Mouse (Mus musculus) megakaryocyte, embryonic 14.5 days (primary cell): Measurements from ENCODE around the gene Rdh9. TPM values are rescaled to one million over a fixed set of nuclear protein-coding genes. Genes with fewer than 3 reads are reported as not detected.

Source experiments
- H3K27me3 ChIP-seq: replicated peaks from 2 replicates; pipeline ENCODE3; 2012; ENCODE audit warnings: inconsistent platforms
- H3K36me3 ChIP-seq: replicated peaks from 2 replicates; pipeline ENCODE3; 2012; ENCODE audit warnings: low read length, inconsistent platforms, mixed read lengths
- H3K4me1 ChIP-seq: 2 replicates; pipeline ENCODE4 v1.6.1; 2012; ENCODE audit warnings: inconsistent platforms
- H3K4me3 ChIP-seq: replicated peaks from 2 replicates; pipeline ENCODE3; 2012; ENCODE audit warnings: moderate library complexity, mild to moderate bottlenecking, inconsistent platforms
- H3K9me3 ChIP-seq: 2 replicates; pipeline ENCODE4 v1.6.1; 2012; ENCODE audit warnings: inconsistent platforms
- FLI1 ChIP-seq: IDR thresholded peaks from 2 replicates; pipeline ENCODE4 v1.6.1; 2012; ENCODE audit warnings: low read length, inconsistent platforms, mixed read lengths
- GATA1 ChIP-seq: IDR thresholded peaks from 3 replicates; pipeline ENCODE4 v1.6.1; 2012; ENCODE audit warnings: mixed read lengths, low read length, inconsistent platforms, borderline replicate concordance
- polyA plus RNA-seq: library from polyadenylated mRNA; stranded (reverse); fragments of >175 nt; gene quantifications from 2 replicates; pipeline ENCODE4 v1.2.3, GENCODE M21; 2012; ENCODE audit warnings: low replicate concordance; ENCODE audit not compliant: insufficient read depth

Rdh9 gene
- not detected in 2 replicates for polyA plus RNA-seq

GRCm38 (mm10) chr10:127776011-127776410 lies at the start of gene Rdh9:
TSS of gene Rdh9 (plus strand) at chr10:127776386.
- H3K4me1 ChIP-seq = no peaks in the 10 kb centered on the region
- H3K36me3 ChIP-seq = no peaks in the 10 kb centered on the region
- peaks cover 5% of the 10 kb centered on the region; the same call in 1 of the 2 replicates for H3K9me3 ChIP-seq
- peaks cover 7% of the 10 kb centered on the region for H3K27me3 ChIP-seq
- H3K4me3 ChIP-seq = no peak within 1 kb of the TSS
- no peak for TF ChIP-seq GATA1
- no peak for TF ChIP-seq FLI1

DNA sequence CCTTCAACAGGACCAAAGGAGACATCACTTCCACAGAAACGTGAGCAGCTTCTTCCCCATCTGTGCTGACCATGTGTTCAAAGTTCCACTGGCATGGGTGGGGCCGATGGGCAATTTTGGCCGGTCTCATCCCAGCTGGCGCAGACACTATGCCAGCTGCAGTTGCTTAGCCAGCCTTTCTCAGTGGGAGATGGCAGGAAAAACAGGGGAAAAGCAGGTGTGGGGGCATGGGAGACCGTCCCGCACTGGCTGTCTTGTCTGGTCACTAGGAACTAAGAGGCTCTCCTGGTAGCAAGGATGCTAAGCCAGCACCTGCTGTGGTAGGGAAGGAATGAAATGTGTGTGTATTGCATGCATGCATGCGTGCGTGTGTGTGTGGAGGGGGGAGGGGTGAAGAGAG lies 47.7 kb upstream of the Rdh9 start:
- H3K4me3 ChIP-seq = no peak overlapping the region
- peaks cover 87% of the 10 kb centered on the region for H3K27me3 ChIP-seq
- H3K4me1 ChIP-seq = peaks cover 8% of the 10 kb centered on the region; the same call in 1 of the 2 replicates
- H3K36me3 ChIP-seq = no peaks in the 10 kb centered on the region
- TF ChIP-seq GATA1 = no peak
- TF ChIP-seq FLI1 = no peak
- H3K9me3 ChIP-seq = no peaks in the 10 kb centered on the region

- H3K27me3 ChIP-seq = peaks cover 76% of the 10 kb centered on the region
- H3K4me1 ChIP-seq = peaks cover 24% of the 10 kb centered on the region; the same call in 1 of the 2 replicates
- no peak overlapping the region for H3K4me3 ChIP-seq
- TF ChIP-seq FLI1 = no peak
- TF ChIP-seq GATA1 = no peak
- H3K9me3 ChIP-seq = peaks cover 5% of the 10 kb centered on the region; the same call in 1 of the 2 replicates
- no peaks in the 10 kb centered on the region for H3K36me3 ChIP-seq
Observed at GRCm38 (mm10) chr10:127730285-127730932, 45.8 kb upstream of the Rdh9 start.

GRCm38 (mm10) chr10:127730933-127731310 lies 45.3 kb upstream of the Rdh9 start:
- no peak overlapping the region for H3K4me3 ChIP-seq
- peaks cover 24% of the 10 kb centered on the region; the same call in 1 of the 2 replicates for H3K4me1 ChIP-seq
- H3K9me3 ChIP-seq = peaks cover 6% of the 10 kb centered on the region; the same call in 1 of the 2 replicates
- peaks cover 70% of the 10 kb centered on the region for H3K27me3 ChIP-seq
- H3K36me3 ChIP-seq = no peaks in the 10 kb centered on the region
- no peak for TF ChIP-seq GATA1
- TF ChIP-seq FLI1 = no peak

DNA sequence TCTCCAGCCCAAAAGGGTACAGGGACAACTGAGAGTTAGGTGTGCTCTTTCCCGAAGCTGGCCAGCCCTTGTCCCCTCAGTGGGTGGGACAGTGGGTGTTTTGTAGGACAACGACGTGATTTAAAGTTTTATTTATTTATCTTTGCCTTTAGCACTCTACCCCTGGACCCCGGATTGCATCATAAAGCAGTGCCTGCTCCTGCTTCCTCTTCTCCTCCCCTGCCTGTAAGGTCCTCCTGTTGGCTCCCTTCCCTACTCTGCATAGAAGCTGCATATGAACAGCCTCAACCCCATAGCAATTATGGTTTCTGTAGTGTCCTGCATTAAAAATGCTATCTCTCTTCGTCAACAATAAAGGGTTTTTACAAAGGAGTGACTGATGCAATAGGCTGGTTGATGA lies 44.8 kb upstream of the Rdh9 start:
- Histone ChIP-seq H3K27me3 (peaks cover 67% of the 10 kb centered on the region), H3K9me3 (peaks cover 6% of the 10 kb centered on the region; the same call in 1 of the 2 replicates), H3K4me3 (no peak overlapping the region), H3K36me3 (no peaks in the 10 kb centered on the region), H3K4me1 (peaks cover 29% of the 10 kb centered on the region)
- TF ChIP-seq GATA1 (no peak), FLI1 (no peak)

DNA sequence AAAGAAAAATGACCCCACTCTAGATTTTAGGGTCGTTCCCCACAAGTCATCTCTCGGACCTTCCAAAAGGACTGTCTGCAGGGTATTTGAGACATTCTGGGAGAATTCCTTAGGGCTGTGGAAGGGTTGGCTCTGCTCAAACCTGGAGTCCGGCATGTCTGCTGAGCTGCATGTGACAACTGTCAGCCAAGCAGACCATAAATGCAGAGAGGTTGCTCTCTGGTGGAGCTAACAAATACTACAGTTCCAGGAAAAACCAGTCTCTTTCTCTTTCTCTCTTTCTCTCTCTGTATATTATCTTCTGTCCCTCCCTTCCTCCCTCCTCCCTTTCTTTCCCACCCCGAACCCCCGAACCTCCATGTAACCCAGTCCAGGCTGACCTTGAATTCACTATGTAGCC lies 41.8 kb upstream of the Rdh9 start:
- peaks cover 51% of the 10 kb centered on the region for H3K4me1 ChIP-seq

DNA sequence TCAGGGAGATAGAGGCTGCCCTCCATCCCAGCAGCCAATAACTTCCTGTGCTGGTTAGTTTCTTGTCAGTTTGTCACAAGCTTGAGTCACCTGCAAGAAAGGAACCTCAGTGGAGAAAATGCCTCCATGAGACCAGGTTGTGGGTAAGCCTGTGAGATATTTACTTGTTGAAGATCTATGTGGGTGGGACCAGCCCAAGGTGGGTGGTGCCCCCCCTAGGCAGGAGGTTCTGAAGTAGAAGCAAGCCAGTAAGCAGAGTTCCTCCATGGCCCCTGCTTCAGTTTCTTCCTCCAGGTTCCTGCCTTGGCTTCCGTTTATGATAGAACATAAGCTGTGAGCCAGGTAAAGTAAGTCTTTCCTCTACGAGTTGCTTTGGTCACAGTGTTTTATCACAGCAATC lies 39.9 kb upstream of the Rdh9 start:
- H3K27me3 ChIP-seq = peaks cover 19% of the 10 kb centered on the region
- no peak overlapping the region for H3K4me3 ChIP-seq
- H3K4me1 ChIP-seq = peaks cover 63% of the 10 kb centered on the region
- TF ChIP-seq GATA1 (no peak), FLI1 (no peak)
- peaks cover 6% of the 10 kb centered on the region; the same call in 1 of the 2 replicates for H3K9me3 ChIP-seq
- H3K36me3 ChIP-seq = peaks cover 2% of the 10 kb centered on the region

More for the DNA sequence above, 41.8 kb upstream of the Rdh9 start:
- Histone ChIP-seq H3K36me3 (no peaks in the 10 kb centered on the region), H3K27me3 (peaks cover 37% of the 10 kb centered on the region), H3K9me3 (peaks cover 6% of the 10 kb centered on the region; the same call in 1 of the 2 replicates), H3K4me3 (no peak overlapping the region)
- TF ChIP-seq GATA1 (no peak), FLI1 (no peak)

- peaks cover 65% of the 10 kb centered on the region for H3K4me1 ChIP-seq
- peaks cover 13% of the 10 kb centered on the region for H3K27me3 ChIP-seq
- TF ChIP-seq GATA1 (no peak), FLI1 (no peak)
- H3K36me3 ChIP-seq = peaks cover 8% of the 10 kb centered on the region
- peaks cover 6% of the 10 kb centered on the region; the same call in 1 of the 2 replicates for H3K9me3 ChIP-seq
- no peak overlapping the region for H3K4me3 ChIP-seq
Observed at GRCm38 (mm10) chr10:127736916-127737315, 39.3 kb upstream of the Rdh9 start.

DNA sequence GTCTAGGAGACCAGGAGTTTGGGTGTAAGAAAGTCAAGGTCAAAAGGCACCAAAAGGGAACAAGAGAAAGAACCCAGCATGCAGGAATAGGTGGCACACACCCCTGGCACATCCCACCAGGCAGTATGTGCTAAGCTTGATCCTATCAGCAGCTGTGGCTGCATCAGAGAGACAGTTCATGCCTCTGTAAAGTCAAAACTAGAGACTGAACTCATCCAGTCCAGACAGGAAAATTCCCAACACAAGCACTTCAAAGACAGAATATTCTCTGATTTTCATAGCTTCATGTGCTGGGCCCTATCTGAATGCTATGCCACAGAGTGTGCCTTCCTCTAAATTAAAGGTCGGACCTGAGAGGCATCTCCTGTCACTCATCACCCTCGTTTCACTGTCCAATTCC lies 38.6 kb upstream of the Rdh9 start:
- peak overlapping the region; percentile 43 for H3K4me3 ChIP-seq
- TF ChIP-seq FLI1 = no peak
- TF ChIP-seq GATA1 = no peak
- peaks cover 8% of the 10 kb centered on the region; the same call in 1 of the 2 replicates for H3K9me3 ChIP-seq
- peaks cover 65% of the 10 kb centered on the region for H3K4me1 ChIP-seq
- peaks cover 15% of the 10 kb centered on the region for H3K36me3 ChIP-seq
- peaks cover 9% of the 10 kb centered on the region for H3K27me3 ChIP-seq

DNA sequence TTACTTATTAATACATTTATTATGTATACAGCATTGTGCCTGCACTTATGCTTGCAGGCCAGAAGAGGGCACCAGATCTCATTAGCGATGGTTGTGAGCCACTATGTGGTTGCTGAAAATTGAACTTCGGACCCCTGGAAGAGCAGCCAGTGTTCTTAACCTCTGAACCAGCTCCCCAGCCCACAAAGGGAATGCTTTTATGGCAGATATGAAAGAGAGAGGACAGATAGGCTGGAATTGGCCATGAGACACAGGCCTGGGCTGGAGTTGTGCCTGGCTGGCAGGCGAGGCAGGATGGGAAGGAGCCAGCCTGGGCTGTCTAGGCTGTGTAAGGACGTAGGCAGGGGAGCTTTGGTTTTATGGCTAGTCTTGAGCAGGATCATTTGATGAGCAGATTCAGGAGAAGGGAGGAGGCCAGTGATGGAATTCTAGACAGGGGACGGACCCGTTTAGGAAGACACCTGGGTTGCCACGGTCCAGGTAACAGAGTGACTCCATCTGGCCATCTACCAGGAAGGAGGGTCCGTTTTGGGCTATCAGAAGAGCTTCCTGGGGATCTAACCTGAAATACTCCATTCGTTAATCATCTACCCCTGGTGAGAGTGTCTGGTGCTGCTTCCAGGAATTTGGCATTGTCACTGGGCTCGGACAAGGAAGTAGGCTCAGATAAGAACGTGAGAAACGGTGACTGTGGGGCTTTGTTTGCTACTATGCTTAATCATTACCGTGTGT lies 37.9 kb upstream of the Rdh9 start:
- Histone ChIP-seq H3K27me3 (peaks cover 7% of the 10 kb centered on the region), H3K4me3 (peak overlapping the region; percentile 96), H3K4me1 (peaks cover 65% of the 10 kb centered on the region), H3K9me3 (peaks cover 16% of the 10 kb centered on the region), H3K36me3 (peaks cover 22% of the 10 kb centered on the region)
- TF ChIP-seq GATA1 = no peak
- TF ChIP-seq FLI1 = no peak
